Mouse (Mus musculus) liver, embryonic 14.5 days (tissue): ENCODE measurements at regions not wholly inside any gene's neighbourhood (a gene's known extent, or its start where the extent isn't known, plus 50 kb on each side); places are given as distances from the start of the nearest gene placed in this dataset.

Experiments used
- CTCF ChIP-seq: IDR thresholded peaks from 2 replicates; pipeline ENCODE4 v1.5.1; 2016; ENCODE audit warnings: antibody characterized with exemption, low read depth, control low read depth
- EP300 ChIP-seq: IDR thresholded peaks from 2 replicates; pipeline ENCODE4 v1.6.1; 2016; ENCODE audit warnings: antibody characterized with exemption, low read depth

- TF ChIP-seq CTCF (no peak), EP300 (no peak)
Measured at GRCm38 (mm10) chr9:116241933-116242526, 66.9 kb upstream of the Tgfbr2 start.
